Mouse (Mus musculus): ENCODE results near the gene Clock. TPM values are rescaled to one million over a fixed set of nuclear protein-coding genes. Genes with fewer than 3 reads are reported as not detected.

The Clock gene
- polyA plus RNA-seq, 1 experiment from 2014 or later = 28.4 TPM

DNA sequence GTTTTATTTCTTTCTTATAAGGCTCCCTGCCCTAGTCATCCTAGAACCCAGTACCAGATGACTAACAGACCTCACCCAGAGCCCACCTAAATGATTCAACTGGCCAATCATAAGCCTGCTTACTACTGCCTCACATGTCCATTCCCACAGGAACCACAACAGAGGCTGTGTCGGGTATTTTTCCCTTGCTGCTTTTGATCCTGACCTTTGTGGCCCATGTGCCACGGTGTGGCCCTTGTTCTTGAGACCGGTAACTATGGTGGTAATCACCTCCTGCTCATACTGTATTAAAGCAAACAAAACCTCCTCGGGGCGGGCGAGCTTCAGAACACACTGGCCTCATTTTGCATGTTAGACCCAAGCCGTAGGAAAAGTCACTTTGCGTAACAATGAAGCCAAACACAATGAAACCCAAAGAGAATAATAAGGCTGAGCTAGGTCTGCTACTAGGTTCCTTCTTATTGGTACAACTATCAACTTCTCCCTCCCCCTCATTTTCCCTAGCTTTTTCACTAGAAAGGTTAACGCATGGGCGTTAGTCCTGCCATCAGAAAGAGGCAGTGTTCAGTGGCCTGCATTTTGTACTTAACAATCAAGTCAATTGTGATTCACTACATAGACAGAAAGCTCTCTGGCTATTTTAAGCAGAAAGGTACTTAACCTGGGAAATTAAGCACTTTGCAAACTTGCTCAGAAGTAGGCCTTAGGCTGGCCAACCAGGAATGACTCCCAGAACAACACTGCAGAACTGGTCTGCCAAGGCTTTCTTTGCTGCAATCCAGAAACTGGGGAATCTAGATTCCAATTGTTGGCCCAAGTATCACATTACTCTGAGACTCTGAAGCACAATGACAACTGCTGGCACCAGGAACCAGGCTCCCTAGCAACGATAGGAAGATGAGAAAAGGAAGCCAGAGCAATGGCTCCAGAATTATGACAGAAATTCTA is 16.9 kb upstream of the Clock start:
- ChIA-PET CTCF (interaction anchor here (2.3 kb wide), 1 partner anchor 11 kb away, joined by 5 read pairs; no protein-coding TSS in a partner anchor), POLR2A (no interaction called here)
- ATAC-seq (no peak), DNase-seq (ENCODE audit: low read depth, low spot score) (no peak)
- H3K27me3 ChIP-seq = no peaks in the 10 kb centered on the region
- TF ChIP-seq CTCF (IDR thresholded peaks at IDR 0.05) = no peak
- in situ Hi-C loops (cut with MboI; ENCODE audit: low pct_unique_long_range_greater_than_20kb) = no loop called here

GRCm38 (mm10) chr5:76308206-76308605 is 3.6 kb upstream of the Clock start:
- DNase-seq (ENCODE audit: low read depth, low spot score) (no peak), ATAC-seq (no peak)
- POLR2A ChIA-PET = no interaction called here

GRCm38 (mm10) chr5:76306261-76306660 is 1.7 kb upstream of the Clock start:
- in situ Hi-C loops (cut with MboI; ENCODE audit: low pct_unique_long_range_greater_than_20kb) = loop anchor here (10.0 kb wide), 1 partner anchor 229 kb away; no protein-coding TSS in a partner anchor
- POLR2A ChIA-PET = no interaction called here
- DNase-seq (ENCODE audit: low read depth, low spot score) (peak; percentile 12), ATAC-seq (no peak)
- no peaks in the 10 kb centered on the region for H3K27me3 ChIP-seq
- CTCF ChIA-PET = no interaction called here
- TF ChIP-seq CTCF (IDR thresholded peaks at IDR 0.05) = no peak

More at GRCm38 (mm10) chr5:76308206-76308605, 3.6 kb upstream of the Clock start:
- H3K27me3 ChIP-seq = no peaks in the 10 kb centered on the region
- in situ Hi-C loops (cut with MboI; ENCODE audit: low pct_unique_long_range_greater_than_20kb) = loop anchor here (10.0 kb wide), 1 partner anchor 227 kb away; no protein-coding TSS in a partner anchor
- no peak for TF ChIP-seq CTCF (IDR thresholded peaks at IDR 0.05)
- CTCF ChIA-PET = interaction anchor here (1.5 kb wide), 1 partner anchor 18 kb away, joined by 3 read pairs; no protein-coding TSS in a partner anchor

DNA sequence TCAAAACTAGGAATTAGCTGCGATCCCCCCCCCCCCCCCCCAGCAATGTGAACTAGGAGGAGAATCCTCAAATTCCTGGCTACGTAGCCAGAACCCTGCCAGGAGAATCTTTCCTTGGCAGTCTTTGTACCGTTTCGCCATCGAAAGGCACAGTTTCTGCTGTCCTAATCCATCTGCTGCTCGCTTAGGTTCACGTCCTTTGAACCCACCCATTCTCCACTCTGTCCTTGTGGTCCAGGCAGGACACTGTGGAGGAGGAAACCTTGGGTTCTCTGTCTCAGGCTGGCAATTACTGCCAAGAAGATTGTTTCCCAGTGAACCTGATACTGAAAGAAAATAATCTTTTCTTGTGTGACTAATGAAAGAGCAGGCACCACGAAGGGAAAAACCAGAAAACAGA is 1.0 kb upstream of the Clock start:
- POLR2A ChIA-PET = interaction anchor here (0.7 to 1.1 kb wide), 3 partner anchors 50 to 1200 kb away, joined by 3 to 4 read pairs (median 4); no protein-coding TSS in a partner anchor
- H3K27me3 ChIP-seq = no peaks in the 10 kb centered on the region
- in situ Hi-C loops (cut with MboI; ENCODE audit: low pct_unique_long_range_greater_than_20kb) = loop anchor here (10.0 kb wide), 1 partner anchor 229 kb away; no protein-coding TSS in a partner anchor
- TF ChIP-seq CTCF (IDR thresholded peaks at IDR 0.05) = no peak
- DNase-seq (ENCODE audit: low read depth, low spot score) = no peak
- no peak for ATAC-seq
- CTCF ChIA-PET = interaction anchor here (0.9 to 1.5 kb wide), 3 partner anchors 34 to 106 kb away, joined by 3 to 6 read pairs (median 3); no protein-coding TSS in a partner anchor

- DNase-seq (ENCODE audit: low read depth, low spot score) = no peak
- ChIA-PET POLR2A (interaction anchor here (0.9 kb wide), 1 partner anchor 80 kb away, joined by 3 read pairs; no protein-coding TSS in a partner anchor), CTCF (interaction anchor here (1.5 to 3.4 kb wide), 2 partner anchors 12 to 32 kb away, joined by 3 to 10 read pairs; no protein-coding TSS in a partner anchor)
- TF ChIP-seq CTCF (IDR thresholded peaks at IDR 0.05) = no peak
- in situ Hi-C loops (cut with MboI; ENCODE audit: low pct_unique_long_range_greater_than_20kb) = loop anchor here (10.0 kb wide), 1 partner anchor 231 kb away; no protein-coding TSS in a partner anchor
- ATAC-seq = peak; percentile 60
- no peaks in the 10 kb centered on the region for H3K27me3 ChIP-seq
These were observed 694 bp downstream of the Clock start for GRCm38 (mm10) chr5:76303745-76304451.

- no peak for DNase-seq (ENCODE audit: low read depth, low spot score)
- CTCF ChIA-PET = interaction anchor here (3.4 kb wide), 1 partner anchor 12 kb away, joined by 10 read pairs; no protein-coding TSS in a partner anchor
- no peak for ATAC-seq
- no peaks in the 10 kb centered on the region for H3K27me3 ChIP-seq
- POLR2A ChIA-PET = interaction anchor here (0.9 kb wide), 1 partner anchor 81 kb away, joined by 3 read pairs; no protein-coding TSS in a partner anchor
- in situ Hi-C loops (cut with MboI; ENCODE audit: low pct_unique_long_range_greater_than_20kb) = loop anchor here (10.0 kb wide), 1 partner anchor 231 kb away; no protein-coding TSS in a partner anchor
- TF ChIP-seq CTCF (IDR thresholded peaks at IDR 0.05) = no peak
These were observed 1.2 kb downstream of the Clock start for GRCm38 (mm10) chr5:76303379-76303744.

- DNase-seq (ENCODE audit: low read depth, low spot score) (no peak), ATAC-seq (no peak)
- ChIA-PET CTCF (interaction anchor here (0.7 to 3.4 kb wide), 4 partner anchors 11 to 110 kb away, joined by 3 to 10 read pairs (median 3); no protein-coding TSS in a partner anchor), POLR2A (no interaction called here)
- no peak for TF ChIP-seq CTCF (IDR thresholded peaks at IDR 0.05)
- in situ Hi-C loops (cut with MboI; ENCODE audit: low pct_unique_long_range_greater_than_20kb) = loop anchor here (10.0 kb wide), 1 partner anchor 233 kb away; no protein-coding TSS in a partner anchor
- H3K27me3 ChIP-seq = no peaks in the 10 kb centered on the region
These were observed 2.6 kb downstream of the Clock start for GRCm38 (mm10) chr5:76302009-76302408.

GRCm38 (mm10) chr5:76289234-76289691 is 15.3 kb downstream of the Clock start:
- no peak for ATAC-seq
- no peak for TF ChIP-seq CTCF (IDR thresholded peaks at IDR 0.05)
- DNase-seq (ENCODE audit: low read depth, low spot score) = no peak
- H3K27me3 ChIP-seq = no peaks in the 10 kb centered on the region
- POLR2A ChIA-PET = no interaction called here
- CTCF ChIA-PET = no interaction called here
- in situ Hi-C loops (cut with MboI; ENCODE audit: low pct_unique_long_range_greater_than_20kb) = no loop called here

- in situ Hi-C loops (cut with MboI; ENCODE audit: low pct_unique_long_range_greater_than_20kb) = no loop called here
- DNase-seq (ENCODE audit: low read depth, low spot score) = no peak
- no peak for ATAC-seq
- H3K27me3 ChIP-seq = no peaks in the 10 kb centered on the region
- POLR2A ChIA-PET = no interaction called here
- TF ChIP-seq CTCF (IDR thresholded peaks at IDR 0.05) = no peak
- CTCF ChIA-PET = no interaction called here
These were observed 16.3 kb downstream of the Clock start for GRCm38 (mm10) chr5:76288256-76288655.

GRCm38 (mm10) chr5:76287062-76287461 is 17.5 kb downstream of the Clock start:
- in situ Hi-C loops (cut with MboI; ENCODE audit: low pct_unique_long_range_greater_than_20kb) = no loop called here

More at GRCm38 (mm10) chr5:76287062-76287461, 17.5 kb downstream of the Clock start:
- CTCF ChIA-PET = interaction anchor here (0.9 to 1.0 kb wide), 2 partner anchors 25 to 50 kb away, joined by 3 read pairs; no protein-coding TSS in a partner anchor
- peak; percentile 30 for TF ChIP-seq CTCF (IDR thresholded peaks at IDR 0.05)
- POLR2A ChIA-PET = no interaction called here
- H3K27me3 ChIP-seq = no peaks in the 10 kb centered on the region
- ATAC-seq (no peak), DNase-seq (ENCODE audit: low read depth, low spot score) (no peak)

Measured in Patski (cell line).